Mouse (Mus musculus) bone marrow macrophage, adult 2 months (primary cell): Measurements from ENCODE around the gene Lactbl1. TPM values are rescaled to one million over a fixed set of nuclear protein-coding genes. Genes with fewer than 3 reads are reported as not detected.

Source experiments
- H3K27ac ChIP-seq: 2 replicates; pipeline ENCODE4 v1.5.1; 2012; ENCODE audit warnings: low read depth, low read length; ENCODE audit not compliant: insufficient read depth
- H3K4me1 ChIP-seq: 2 replicates; pipeline ENCODE4 v1.6.1; 2012; ENCODE audit warnings: low read length; ENCODE audit not compliant: control insufficient read depth, insufficient read depth
- H3K4me3 ChIP-seq: 2 replicates; pipeline ENCODE4 v1.5.1; 2012; ENCODE audit warnings: mild to moderate bottlenecking, low read length, moderate library complexity; ENCODE audit not compliant: insufficient read depth
- CTCF ChIP-seq: IDR thresholded peaks from 2 replicates; pipeline ENCODE4 v1.5.1; 2012; ENCODE audit warnings: low read depth, mild to moderate bottlenecking, low read length, moderate library complexity
- POLR2A ChIP-seq: IDR thresholded peaks from 2 replicates; pipeline ENCODE4 v1.6.1; 2012; ENCODE audit warnings: mild to moderate bottlenecking, low read depth, low read length, borderline replicate concordance
- polyA plus RNA-seq: library from polyadenylated mRNA; stranded (reverse); fragments of >200 nt; gene quantifications from 2 replicates; pipeline ENCODE4 v1.2.4, GENCODE M21; 2012; ENCODE audit not compliant: missing spikeins, insufficient read depth, insufficient read length

Lactbl1 gene
- polyA plus RNA-seq = not detected in 2 replicates

- H3K4me1 ChIP-seq = peaks cover 7% of the 10 kb centered on the region
- TF ChIP-seq CTCF = no peak
- no peak for TF ChIP-seq POLR2A
- H3K27ac ChIP-seq = no peak within 1 kb of the TSS
- H3K4me3 ChIP-seq = no peak within 1 kb of the TSS
These were observed at the start of gene Lactbl1 for GRCm38 (mm10) chr4:136622388-136622787. Lactbl1 (plus strand) TSS chr4:136622621.

GRCm38 (mm10) chr4:136581885-136582284 lies 40.5 kb upstream of the Lactbl1 start:
- TF ChIP-seq POLR2A (no peak), CTCF (no peak)
- no peak overlapping the region for H3K4me3 ChIP-seq
- H3K4me1 ChIP-seq = peaks cover 11% of the 10 kb centered on the region
- H3K27ac ChIP-seq = no peak overlapping the region

GRCm38 (mm10) chr4:136587221-136587827 lies 35.1 kb upstream of the Lactbl1 start:
- TF ChIP-seq POLR2A (no peak), CTCF (no peak)
- H3K4me3 ChIP-seq = no peak overlapping the region
- peaks cover 17% of the 10 kb centered on the region for H3K4me1 ChIP-seq
- H3K27ac ChIP-seq = no peak overlapping the region

GRCm38 (mm10) chr4:136588003-136588402 lies 34.4 kb upstream of the Lactbl1 start:
- Histone ChIP-seq H3K4me3 (no peak overlapping the region), H3K4me1 (peaks cover 13% of the 10 kb centered on the region), H3K27ac (no peak overlapping the region)
- TF ChIP-seq CTCF (no peak), POLR2A (no peak)

- Histone ChIP-seq H3K27ac (no peak overlapping the region), H3K4me1 (peaks cover 13% of the 10 kb centered on the region), H3K4me3 (no peak overlapping the region)
- TF ChIP-seq POLR2A (no peak), CTCF (no peak)
These were observed 30.3 kb upstream of the Lactbl1 start for GRCm38 (mm10) chr4:136592111-136592510.

- no peak overlapping the region for H3K4me3 ChIP-seq
- no peak for TF ChIP-seq CTCF
- no peak for TF ChIP-seq POLR2A
- no peak overlapping the region for H3K27ac ChIP-seq
- H3K4me1 ChIP-seq = peaks cover 13% of the 10 kb centered on the region
These were observed 28.4 kb upstream of the Lactbl1 start for GRCm38 (mm10) chr4:136594006-136594405.

GRCm38 (mm10) chr4:136595221-136595620 lies 27.2 kb upstream of the Lactbl1 start:
- Histone ChIP-seq H3K27ac (no peak overlapping the region), H3K4me1 (peaks cover 13% of the 10 kb centered on the region), H3K4me3 (no peak overlapping the region)
- no peak for TF ChIP-seq POLR2A
- no peak for TF ChIP-seq CTCF

- TF ChIP-seq POLR2A (no peak), CTCF (no peak)
- Histone ChIP-seq H3K4me3 (no peak overlapping the region), H3K4me1 (peaks cover 19% of the 10 kb centered on the region)
These were observed 24.0 kb upstream of the Lactbl1 start for GRCm38 (mm10) chr4:136598268-136598876.

GRCm38 (mm10) chr4:136599869-136600268 lies 22.6 kb upstream of the Lactbl1 start:
- H3K27ac ChIP-seq = no peak overlapping the region
- H3K4me1 ChIP-seq = peaks cover 16% of the 10 kb centered on the region
- no peak overlapping the region for H3K4me3 ChIP-seq
- TF ChIP-seq POLR2A (no peak), CTCF (no peak)

More at GRCm38 (mm10) chr4:136598268-136598876, 24.0 kb upstream of the Lactbl1 start:
- no peak overlapping the region for H3K27ac ChIP-seq

- TF ChIP-seq CTCF (no peak), POLR2A (no peak)
- no peak overlapping the region for H3K4me3 ChIP-seq
- H3K4me1 ChIP-seq = peaks cover 16% of the 10 kb centered on the region
- H3K27ac ChIP-seq = no peak overlapping the region
These were observed 21.9 kb upstream of the Lactbl1 start for GRCm38 (mm10) chr4:136600536-136600935.

- H3K4me1 ChIP-seq = peaks cover 13% of the 10 kb centered on the region
- TF ChIP-seq POLR2A = no peak
- TF ChIP-seq CTCF = no peak
- no peak overlapping the region for H3K27ac ChIP-seq
- H3K4me3 ChIP-seq = peak overlapping the region; percentile 94
These were observed 20.9 kb upstream of the Lactbl1 start for GRCm38 (mm10) chr4:136601476-136601875.
